Mouse (Mus musculus): ENCODE measurements around the gene Fam129c.

GRCm38 (mm10) chr8:71604021-71604420 lies 6.6 kb downstream of the Fam129c start:
- no peak for TF ChIP-seq CTCF (IDR thresholded peaks at IDR 0.05; ENCODE audit: low read depth, low read length)
- TF ChIP-seq POLR2A (IDR thresholded peaks at IDR 0.05; ENCODE audit: borderline replicate concordance, low read depth, low read length): no peak

All from bone marrow macrophage, adult 2 months (primary cell).